Mouse (Mus musculus): ENCODE results near the gene Hoxc9. TPM values are rescaled to one million over a fixed set of nuclear protein-coding genes. Genes with fewer than 3 reads are reported as not detected.
A peak's percentile ranks its signal among the peaks of the same experiment; 100 is the strongest.

Gene Hoxc9
- total RNA-seq, 2 experiments from 2014 or later = not detected

DNA sequence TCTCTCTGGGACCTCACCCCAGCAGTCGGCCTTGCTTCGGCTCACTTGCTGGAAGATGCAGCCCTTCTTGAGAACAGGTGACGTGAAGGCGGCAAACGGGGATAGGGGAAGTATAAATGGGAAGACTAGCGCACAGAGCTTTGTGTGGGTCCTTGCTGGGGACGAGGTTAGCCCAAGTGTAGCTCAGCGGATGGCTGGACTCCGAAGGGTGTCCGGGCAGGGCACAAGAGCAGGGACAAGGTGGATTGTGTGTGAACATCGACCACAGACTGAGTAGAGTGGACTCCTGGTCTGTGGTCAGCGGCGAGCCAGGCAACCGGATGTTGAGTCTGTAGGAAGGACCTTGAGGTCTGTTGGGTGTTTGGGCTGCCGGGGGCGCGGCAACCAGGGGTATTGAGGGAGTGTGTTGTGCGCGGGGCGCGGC lies 539 bp upstream of the Hoxc9 start:
- peak; percentile 11; the same call in 1 of the 2 replicates for ATAC-seq (replicated peaks; ENCODE audit: poor library complexity, severe bottlenecking)

- peak; percentile 23; the same call in 1 of the 2 replicates for ATAC-seq (replicated peaks; ENCODE audit: poor library complexity, severe bottlenecking)
Observed at GRCm38 (mm10) chr15:102976631-102977422, 588 bp downstream of the Hoxc9 start.

- ATAC-seq (replicated peaks; ENCODE audit: poor library complexity, severe bottlenecking) = no peak
Observed at GRCm38 (mm10) chr15:102977423-102977974, 1.3 kb downstream of the Hoxc9 start.

GRCm38 (mm10) chr15:102978615-102979515 lies 2.6 kb downstream of the Hoxc9 start:
- ATAC-seq (replicated peaks; ENCODE audit: poor library complexity, severe bottlenecking) = peak; percentile 36; the same call in 1 of the 2 replicates

GRCm38 (mm10) chr15:102979936-102980335 lies 3.7 kb downstream of the Hoxc9 start:
- no peak for ATAC-seq (replicated peaks; ENCODE audit: poor library complexity, severe bottlenecking)

GRCm38 (mm10) chr15:102980352-102980751 lies 4.1 kb downstream of the Hoxc9 start:
- ATAC-seq (replicated peaks; ENCODE audit: poor library complexity, severe bottlenecking) = no peak

DNA sequence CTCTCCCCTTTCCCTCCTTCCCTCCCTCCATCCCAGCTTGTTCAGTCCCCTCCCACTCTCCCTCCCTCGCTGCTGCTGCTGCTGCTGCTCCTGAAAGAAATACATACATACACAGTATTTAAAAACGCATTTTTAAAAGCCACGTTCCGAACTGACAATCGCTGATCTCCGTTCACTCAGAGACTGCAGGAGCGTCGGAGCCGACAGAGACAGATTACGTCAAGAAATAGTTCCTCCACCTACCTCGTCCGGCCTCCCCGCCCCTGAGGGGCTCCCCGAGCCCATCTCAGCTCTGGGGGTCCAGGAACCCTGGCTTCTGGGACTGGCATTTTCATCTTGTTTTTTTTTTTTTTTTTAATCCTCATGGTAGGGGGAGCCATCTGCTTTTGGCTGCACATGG lies 4.7 kb downstream of the Hoxc9 start:
- no peak for ATAC-seq (replicated peaks; ENCODE audit: poor library complexity, severe bottlenecking)

- peak; percentile 25; the same call in 1 of the 2 replicates for ATAC-seq (replicated peaks; ENCODE audit: poor library complexity, severe bottlenecking)
Observed at GRCm38 (mm10) chr15:102981379-102982288, 5.4 kb downstream of the Hoxc9 start.

DNA sequence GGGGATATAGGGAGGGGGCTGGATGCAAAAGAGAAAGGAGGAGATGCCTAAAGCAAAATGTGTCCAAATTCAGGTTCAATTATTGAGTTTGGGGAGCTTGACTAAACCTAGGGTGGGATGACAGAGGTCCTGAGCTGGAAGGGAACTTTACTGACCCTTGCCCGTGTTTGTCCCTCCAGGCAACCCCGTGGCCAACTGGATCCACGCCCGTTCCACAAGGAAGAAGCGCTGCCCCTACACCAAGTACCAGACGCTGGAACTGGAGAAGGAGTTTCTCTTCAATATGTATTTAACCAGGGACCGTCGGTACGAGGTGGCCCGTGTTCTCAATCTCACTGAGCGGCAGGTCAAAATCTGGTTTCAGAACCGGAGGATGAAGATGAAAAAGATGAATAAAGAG lies 7.5 kb downstream of the Hoxc9 start:
- ATAC-seq (replicated peaks; ENCODE audit: poor library complexity, severe bottlenecking) = no peak

DNA sequence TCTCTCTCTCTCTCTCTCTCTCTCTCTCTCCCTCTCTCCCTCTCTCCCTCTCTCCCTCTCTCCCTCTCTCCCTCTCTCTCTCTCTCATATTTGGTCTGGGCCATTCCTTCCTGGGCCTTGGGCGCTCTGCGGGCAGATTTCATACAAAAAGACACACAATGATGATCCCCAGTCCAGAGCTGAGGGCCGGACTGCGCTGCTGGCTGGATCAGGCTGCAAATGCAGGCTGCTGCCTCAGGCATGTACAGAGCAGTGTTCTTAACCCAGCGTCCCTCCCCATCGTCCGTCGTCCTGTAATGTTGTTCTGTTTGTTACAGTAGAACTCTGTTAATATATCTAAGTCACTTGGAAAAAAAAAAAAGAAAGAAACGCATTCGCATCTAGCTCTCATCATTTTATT lies 8.3 kb downstream of the Hoxc9 start:
- no peak for ATAC-seq (replicated peaks; ENCODE audit: poor library complexity, severe bottlenecking)

GRCm38 (mm10) chr15:102984925-102985324 lies 8.7 kb downstream of the Hoxc9 start:
- ATAC-seq (replicated peaks; ENCODE audit: poor library complexity, severe bottlenecking) = no peak

DNA sequence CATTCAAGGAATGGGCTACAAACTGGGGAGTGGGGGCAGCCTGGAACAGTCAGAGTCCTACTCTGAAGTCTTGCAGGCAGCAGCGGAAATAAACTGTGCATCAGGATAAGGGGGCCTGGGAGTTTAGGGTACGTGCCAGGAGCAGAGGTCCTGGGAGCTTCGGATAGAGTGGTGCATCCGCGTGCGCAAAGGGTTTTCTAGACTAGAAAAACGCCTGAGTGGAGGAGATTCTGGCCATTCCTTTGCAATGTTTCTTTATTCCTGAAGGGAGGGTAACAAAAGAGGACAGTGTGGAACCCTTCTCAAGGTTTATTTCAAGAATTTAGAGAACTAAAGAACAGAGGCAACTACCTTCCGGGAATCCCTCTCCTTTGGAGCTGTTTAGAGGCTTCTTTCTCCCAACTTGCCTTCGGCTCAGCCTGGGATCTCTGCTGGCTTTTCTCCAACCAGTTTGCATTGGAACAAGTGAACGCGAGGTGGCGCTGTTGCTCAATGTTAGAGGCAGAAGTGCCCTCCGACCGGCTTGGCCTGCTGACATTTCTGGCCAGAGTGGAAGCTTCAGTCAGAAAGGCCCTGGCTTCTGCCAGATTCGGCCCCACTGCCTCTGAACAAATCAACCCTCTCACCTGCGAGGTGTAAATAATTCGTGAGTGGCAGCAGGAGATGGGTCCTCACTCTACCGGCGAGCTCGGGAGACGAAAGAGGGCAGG lies 11.0 kb downstream of the Hoxc9 start:
- peak; percentile 87 for ATAC-seq (replicated peaks; ENCODE audit: poor library complexity, severe bottlenecking)

DNA sequence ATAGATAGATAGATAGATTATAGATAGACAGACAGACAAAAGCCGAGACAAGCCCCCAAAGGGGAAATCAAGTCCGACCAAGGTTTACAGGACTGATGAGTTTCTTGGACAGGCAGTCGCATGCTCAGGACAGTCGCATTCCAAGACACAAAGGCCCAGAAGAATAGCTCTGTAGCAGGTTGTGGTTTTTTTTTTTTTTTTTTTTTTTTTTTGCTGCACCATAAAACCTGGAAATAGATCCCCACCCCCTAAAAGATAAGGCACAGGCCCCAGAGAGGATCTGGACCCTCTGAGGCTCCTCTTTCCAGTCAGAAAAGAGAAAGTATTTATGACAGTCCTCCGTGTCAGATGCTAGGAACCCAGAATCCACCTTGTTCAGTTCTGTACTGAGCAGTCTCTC lies 11.8 kb downstream of the Hoxc9 start:
- ATAC-seq (replicated peaks; ENCODE audit: poor library complexity, severe bottlenecking) = no peak

DNA sequence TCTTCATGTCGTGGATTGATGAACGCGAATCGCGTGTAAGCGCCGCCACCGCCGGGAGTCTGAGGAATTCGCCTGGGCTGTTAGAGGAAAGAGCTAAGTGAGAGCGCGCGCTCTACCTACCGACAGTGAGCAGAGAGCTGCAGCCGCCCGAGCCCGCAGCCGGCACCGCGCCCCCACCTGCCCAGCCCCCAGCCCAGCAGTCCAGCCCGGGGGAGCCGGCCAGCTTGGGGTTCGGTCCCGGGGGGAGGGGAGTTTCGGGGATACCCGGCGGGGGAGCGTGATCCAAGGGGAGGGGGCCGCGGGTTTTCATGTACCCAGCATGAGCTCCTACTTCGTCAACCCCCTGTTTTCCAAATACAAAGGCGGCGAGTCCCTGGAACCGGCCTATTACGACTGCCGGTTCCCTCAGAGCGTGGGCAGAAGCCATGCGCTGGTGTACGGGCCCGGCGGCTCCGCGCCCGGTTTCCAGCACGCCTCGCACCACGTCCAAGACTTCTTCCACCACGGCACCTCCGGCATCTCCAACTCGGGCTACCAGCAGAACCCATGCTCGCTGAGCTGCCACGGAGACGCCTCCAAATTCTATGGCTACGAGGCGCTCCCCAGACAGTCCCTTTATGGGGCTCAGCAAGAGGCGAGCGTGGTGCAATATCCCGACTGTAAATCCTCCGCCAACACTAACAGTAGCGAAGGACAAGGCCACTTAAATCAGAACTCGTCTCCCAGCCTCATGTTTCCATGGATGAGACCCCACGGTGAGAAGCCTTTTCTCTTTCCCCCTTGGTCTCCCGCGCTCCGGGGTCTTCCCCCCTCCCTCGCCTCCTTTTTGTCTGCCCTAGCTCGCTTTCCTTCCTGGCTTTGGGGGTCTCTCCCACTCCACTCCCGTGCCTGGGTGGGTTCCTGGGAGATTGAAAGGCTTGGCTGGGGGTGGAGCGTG lies 14.5 kb downstream of the Hoxc9 start, which contains the start of gene Hoxc8:
TSS of gene Hoxc8 (plus strand) at position 147 of the 937 bp plus-strand sequence.
- ATAC-seq (replicated peaks; ENCODE audit: poor library complexity, severe bottlenecking) = no peak

GRCm38 (mm10) chr15:102991782-102992181 lies 15.5 kb downstream of the Hoxc9 start:
- no peak for ATAC-seq (replicated peaks; ENCODE audit: poor library complexity, severe bottlenecking)

DNA sequence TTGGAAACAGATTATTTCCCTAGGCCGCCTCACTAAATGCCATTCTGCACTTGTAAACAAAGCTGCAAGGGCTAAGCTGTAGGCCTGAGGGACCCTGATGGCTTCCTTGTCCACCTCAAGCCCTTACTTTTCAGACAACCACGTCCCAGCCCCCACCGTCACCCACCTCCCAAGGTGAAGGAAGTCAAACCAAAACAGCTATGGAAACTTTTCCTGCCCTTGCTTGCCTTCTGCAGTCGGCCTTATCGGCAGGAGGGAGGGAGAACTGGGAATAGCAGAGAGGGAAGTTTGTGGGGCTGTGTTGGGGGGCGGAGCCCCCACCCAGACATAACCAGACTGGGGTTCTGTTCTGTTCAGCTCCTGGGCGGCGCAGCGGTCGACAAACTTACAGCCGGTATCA lies 16.0 kb downstream of the Hoxc9 start:
- ATAC-seq (replicated peaks; ENCODE audit: poor library complexity, severe bottlenecking) = no peak

- ATAC-seq (replicated peaks; ENCODE audit: poor library complexity, severe bottlenecking) = no peak
Observed at GRCm38 (mm10) chr15:102992863-102993262, 16.6 kb downstream of the Hoxc9 start.

DNA sequence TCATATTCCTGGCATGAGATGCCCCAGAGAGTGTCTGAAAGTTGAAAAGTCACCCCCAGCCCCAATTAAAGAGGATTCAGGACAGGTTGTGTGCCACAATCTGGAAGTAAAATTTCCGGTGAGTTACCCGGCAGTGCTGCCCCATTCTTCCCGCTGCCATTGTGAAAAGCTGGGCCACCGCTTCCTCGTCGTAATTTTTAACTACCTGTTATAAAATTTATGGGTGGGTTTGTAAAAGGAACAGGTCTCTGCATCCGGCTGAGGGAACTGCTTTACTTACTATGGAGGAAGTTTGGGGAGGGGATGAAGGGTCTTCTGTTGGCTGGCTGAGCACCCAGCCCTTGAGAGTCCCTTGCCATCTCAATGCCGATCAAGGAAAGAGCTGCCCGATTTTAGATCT lies 20.3 kb downstream of the Hoxc9 start:
- no peak for ATAC-seq (replicated peaks; ENCODE audit: poor library complexity, severe bottlenecking)

Measured in granulocyte monocyte progenitor cell, adult 5-6 weeks (primary cell).